Mouse (Mus musculus): Measurements from ENCODE around the gene Mylk. TPM values are rescaled to one million over a fixed set of nuclear protein-coding genes. Genes with fewer than 3 reads are reported as not detected.

Gene Mylk
- total and polyA plus RNA-seq, 2 experiments from 2014 or later: 3.7 to 20.1 TPM

DNA sequence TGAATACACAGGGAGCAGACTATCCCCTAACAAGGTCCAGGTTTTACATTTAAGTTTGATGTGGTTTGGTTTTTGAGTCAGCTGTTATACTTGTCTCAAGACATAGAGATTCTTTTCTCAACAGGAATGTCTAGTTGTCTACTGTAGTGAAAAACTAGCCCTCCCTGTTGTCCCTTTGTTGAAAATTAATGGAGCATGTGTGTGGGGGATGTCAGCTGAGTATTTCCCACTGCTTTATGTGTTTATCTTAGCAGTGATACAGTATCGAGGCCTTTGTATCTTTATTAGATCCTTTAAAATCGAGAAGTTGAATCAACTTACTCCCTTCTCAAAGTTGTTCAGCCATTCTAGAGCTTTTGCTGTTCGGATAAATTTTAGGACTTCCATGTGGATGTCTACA, 7.0 kb downstream of the Mylk start:
- Histone ChIP-seq H3K9ac (replicated peaks; ENCODE audit: low read length) (no peak overlapping the region), H3K9me3 (ENCODE audit: low read length) (no peaks in the 10 kb centered on the region), H3K4me1 (ENCODE audit: insufficient read depth, low read length) (0 out of 2 replicates have a peak, but pooled peaks cover 3% of the 10 kb centered on the region), H3K27ac (no peak overlapping the region), H3K27me3 (ENCODE audit: insufficient read depth, low read length) (peaks cover under 1% of the 10 kb centered on the region; the same call in 1 of the 2 replicates), H3K36me3 (ENCODE audit: insufficient read depth, low read length) (no peaks in the 10 kb centered on the region), H3K4me2 (ENCODE audit: low read depth, low read length) (no peak overlapping the region), H3K4me3 (ENCODE audit: low read length) (no peak overlapping the region)
- 47% methylated on average over 3 of the region's 3 CpGs for WGBS
- ATAC-seq (no peak), DNase-seq (ENCODE audit: low spot score) (no peak)
- TF ChIP-seq CTCF (IDR thresholded peaks at IDR 0.05; ENCODE audit: low read depth): no peak

DNA sequence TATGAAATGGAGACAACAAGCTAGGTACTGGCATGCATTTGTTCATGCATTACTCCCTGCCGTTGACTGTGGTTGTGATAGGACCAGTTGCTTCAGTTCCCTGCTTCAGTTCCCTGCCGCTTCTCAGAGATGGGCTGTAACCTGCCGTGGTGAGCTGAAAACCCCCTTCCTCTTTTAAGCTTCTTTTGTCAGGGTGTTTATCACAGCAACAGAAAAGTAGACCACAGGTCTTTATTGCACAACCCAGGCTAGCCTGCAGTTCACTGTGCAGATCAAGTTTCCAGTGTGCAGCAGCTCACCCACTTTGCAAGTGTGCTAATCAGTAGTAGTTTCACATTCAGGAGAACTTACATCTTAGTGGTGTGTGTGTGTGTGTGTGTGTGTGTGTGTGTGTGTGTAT, 8.0 kb downstream of the Mylk start:
- Histone ChIP-seq H3K4me3 (ENCODE audit: low read length) (no peak overlapping the region), H3K9ac (replicated peaks; ENCODE audit: low read length) (no peak overlapping the region), H3K27ac (no peak overlapping the region), H3K9me3 (ENCODE audit: low read length) (no peaks in the 10 kb centered on the region), H3K4me1 (ENCODE audit: insufficient read depth, low read length) (0 out of 2 replicates have a peak, but pooled peaks cover 3% of the 10 kb centered on the region), H3K27me3 (ENCODE audit: insufficient read depth, low read length) (no peaks in the 10 kb centered on the region), H3K4me2 (ENCODE audit: low read depth, low read length) (no peak overlapping the region), H3K36me3 (ENCODE audit: insufficient read depth, low read length) (no peaks in the 10 kb centered on the region)
- TF ChIP-seq CTCF (IDR thresholded peaks at IDR 0.05; ENCODE audit: low read depth): no peak
- ATAC-seq (no peak), DNase-seq (ENCODE audit: low spot score) (no peak)
- 92% methylated on average over 3 of the region's 3 CpGs for WGBS

DNA sequence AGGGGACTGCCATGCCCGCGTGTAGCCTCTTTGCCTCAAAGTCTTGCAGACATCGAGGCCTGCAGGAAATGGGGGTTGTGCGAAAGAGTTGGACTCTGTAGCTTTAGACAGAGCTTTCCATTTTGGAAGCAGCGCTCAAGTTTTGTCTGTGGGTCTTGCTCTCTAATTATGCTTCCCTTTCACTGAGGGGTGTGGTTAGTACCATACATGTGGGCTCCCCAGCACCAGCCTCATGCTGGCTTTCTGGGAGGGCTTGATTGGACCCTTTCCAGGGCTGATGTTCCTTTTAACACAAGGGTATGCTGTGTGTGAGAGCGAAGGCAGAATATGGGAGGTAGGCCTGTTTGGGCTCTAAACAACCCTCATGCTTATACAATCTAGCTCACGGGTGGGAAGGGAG, 12.0 kb downstream of the Mylk start:
- Histone ChIP-seq H3K36me3 (ENCODE audit: insufficient read depth, low read length) (no peaks in the 10 kb centered on the region), H3K4me3 (ENCODE audit: low read length) (no peak overlapping the region), H3K4me1 (ENCODE audit: insufficient read depth, low read length) (no peaks in the 10 kb centered on the region), H3K27me3 (ENCODE audit: insufficient read depth, low read length) (no peaks in the 10 kb centered on the region), H3K9me3 (ENCODE audit: low read length) (no peaks in the 10 kb centered on the region), H3K27ac (no peak overlapping the region), H3K4me2 (ENCODE audit: low read depth, low read length) (no peak overlapping the region), H3K9ac (replicated peaks; ENCODE audit: low read length) (no peak overlapping the region)
- TF ChIP-seq CTCF (IDR thresholded peaks at IDR 0.05; ENCODE audit: low read depth): no peak
- ATAC-seq (no peak), DNase-seq (ENCODE audit: low spot score) (no peak)
- WGBS: 73% methylated on average over 7 of the region's 7 CpGs

DNA sequence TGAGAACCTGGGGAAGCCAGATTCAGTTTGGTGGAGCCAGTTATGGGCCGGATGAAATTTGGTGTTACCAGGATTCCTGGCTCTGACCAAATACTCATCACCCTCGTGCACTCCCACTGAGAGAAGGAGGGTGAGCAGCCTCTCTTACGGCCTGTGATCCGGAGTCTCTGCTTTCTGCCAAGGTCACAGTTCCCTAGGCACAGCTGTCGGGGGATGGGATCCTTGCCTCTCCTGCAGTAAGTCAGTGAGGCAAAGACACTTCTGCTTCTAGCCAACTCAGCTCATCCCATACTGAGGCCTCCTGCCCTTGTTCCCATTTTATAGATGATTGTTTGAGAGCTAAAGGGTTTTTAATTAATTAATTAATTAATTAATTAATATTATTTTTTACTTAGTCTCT, 13.2 kb downstream of the Mylk start:
- no peak for TF ChIP-seq CTCF (IDR thresholded peaks at IDR 0.05; ENCODE audit: low read depth)
- Histone ChIP-seq H3K4me2 (ENCODE audit: low read depth, low read length) (no peak overlapping the region), H3K4me3 (ENCODE audit: low read length) (no peak overlapping the region), H3K36me3 (ENCODE audit: insufficient read depth, low read length) (no peaks in the 10 kb centered on the region), H3K9ac (replicated peaks; ENCODE audit: low read length) (no peak overlapping the region), H3K9me3 (ENCODE audit: low read length) (no peaks in the 10 kb centered on the region), H3K27ac (no peak overlapping the region), H3K4me1 (ENCODE audit: insufficient read depth, low read length) (no peaks in the 10 kb centered on the region), H3K27me3 (ENCODE audit: insufficient read depth, low read length) (no peaks in the 10 kb centered on the region)
- 68% methylated on average over 5 of the region's 5 CpGs for WGBS
- no peak for ATAC-seq
- no peak for DNase-seq (ENCODE audit: low spot score)

DNA sequence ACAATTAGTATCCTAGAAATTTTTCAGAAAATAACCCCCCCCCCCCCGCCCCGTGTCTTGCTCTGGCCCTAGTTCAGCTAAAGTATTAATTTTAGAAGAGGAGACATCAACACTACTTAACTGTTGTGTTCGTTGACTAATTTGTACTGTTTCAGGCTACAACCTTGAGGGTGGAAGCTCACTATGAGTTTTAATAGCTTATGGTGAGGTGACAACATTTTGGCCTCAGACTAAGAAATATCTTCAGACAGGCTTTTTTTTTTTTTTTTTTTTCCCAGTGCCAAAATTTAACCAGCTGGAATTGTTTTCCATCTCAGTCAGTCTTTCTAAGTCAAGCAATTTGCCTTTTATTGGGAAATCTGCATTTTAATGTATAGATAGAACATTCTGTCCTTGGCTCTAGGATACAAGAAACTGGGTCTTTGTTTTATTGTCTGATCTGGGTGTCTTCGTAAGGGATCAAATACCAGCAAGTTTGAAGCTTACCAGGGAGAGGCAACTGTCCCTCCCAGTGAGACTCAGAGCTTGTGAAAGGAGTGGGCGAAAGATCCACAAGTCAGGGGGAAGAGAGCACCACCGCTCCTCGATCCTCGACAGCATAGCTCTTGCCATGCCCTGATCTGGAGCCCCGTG, 19.1 kb downstream of the Mylk start:
- no peaks in the 10 kb centered on the region for H3K27me3 ChIP-seq (ENCODE audit: insufficient read depth, low read length)
- 82% methylated on average over 9 of the region's 9 CpGs for WGBS
- H3K36me3 ChIP-seq (ENCODE audit: insufficient read depth, low read length): no peaks in the 10 kb centered on the region
- no peak for DNase-seq (ENCODE audit: low spot score)
- TF ChIP-seq CTCF (IDR thresholded peaks at IDR 0.05; ENCODE audit: low read depth): no peak
- no peak overlapping the region for H3K4me3 ChIP-seq (ENCODE audit: low read length)
- no peak overlapping the region for H3K9ac ChIP-seq (replicated peaks; ENCODE audit: low read length)
- no peaks in the 10 kb centered on the region for H3K9me3 ChIP-seq (ENCODE audit: low read length)
- H3K27ac ChIP-seq: no peak overlapping the region
- H3K4me1 ChIP-seq (ENCODE audit: insufficient read depth, low read length): no peaks in the 10 kb centered on the region
- H3K4me2 ChIP-seq (ENCODE audit: low read depth, low read length): no peak overlapping the region
- no peak for ATAC-seq

DNA sequence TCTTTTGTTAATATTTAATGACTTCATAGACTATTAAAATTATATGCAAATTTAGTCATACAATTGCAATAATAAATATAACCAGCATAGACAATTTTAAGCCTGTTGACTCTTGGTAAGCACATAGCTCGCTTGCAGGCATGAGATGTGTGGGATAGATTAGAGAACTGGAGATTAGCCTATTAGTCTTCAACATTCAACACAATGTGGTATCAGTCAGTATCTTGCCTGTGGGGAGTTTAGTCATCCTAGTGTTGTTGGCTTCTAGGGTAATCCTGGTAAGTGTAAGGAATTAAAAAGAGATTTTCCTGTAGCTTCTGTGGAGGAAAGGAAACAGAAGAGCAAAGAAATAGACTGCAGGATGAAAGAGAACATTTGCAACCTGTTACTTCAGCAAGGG, 20.7 kb downstream of the Mylk start:
- 86% methylated on average over 1 of the region's 1 CpGs for WGBS
- no peak for DNase-seq (ENCODE audit: low spot score)
- no peaks in the 10 kb centered on the region for H3K27me3 ChIP-seq (ENCODE audit: insufficient read depth, low read length)

DNA sequence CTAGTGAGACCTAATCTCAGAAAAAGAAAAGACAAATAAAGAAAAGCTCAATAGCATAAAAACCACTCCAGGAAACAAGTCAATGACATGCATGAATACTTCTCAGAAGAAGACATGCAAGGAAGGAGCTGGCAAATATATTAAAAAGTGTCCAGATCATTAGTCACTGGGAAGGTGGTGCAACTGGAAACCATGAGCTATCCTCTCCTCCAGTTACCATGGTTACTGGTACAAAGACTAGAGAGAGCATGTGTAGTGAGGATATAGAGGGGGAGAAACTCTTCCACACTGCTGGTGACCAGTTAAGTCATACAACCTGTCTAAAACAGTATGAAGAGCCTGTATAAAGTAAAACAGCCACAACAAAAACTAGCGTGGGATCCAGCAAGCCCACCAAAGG, 21.2 kb downstream of the Mylk start:
- Histone ChIP-seq H3K4me2 (ENCODE audit: low read depth, low read length) (no peak overlapping the region), H3K4me3 (ENCODE audit: low read length) (no peak overlapping the region), H3K9me3 (ENCODE audit: low read length) (no peaks in the 10 kb centered on the region), H3K9ac (replicated peaks; ENCODE audit: low read length) (no peak overlapping the region), H3K27ac (no peak overlapping the region), H3K36me3 (ENCODE audit: insufficient read depth, low read length) (no peaks in the 10 kb centered on the region), H3K27me3 (ENCODE audit: insufficient read depth, low read length) (no peaks in the 10 kb centered on the region), H3K4me1 (ENCODE audit: insufficient read depth, low read length) (no peaks in the 10 kb centered on the region)
- DNase-seq (ENCODE audit: low spot score) (no peak), ATAC-seq (no peak)
- 83% methylated on average over 1 of the region's 1 CpGs for WGBS
- no peak for TF ChIP-seq CTCF (IDR thresholded peaks at IDR 0.05; ENCODE audit: low read depth)

More for the DNA sequence above, 20.7 kb downstream of the Mylk start:
- Histone ChIP-seq H3K36me3 (ENCODE audit: insufficient read depth, low read length) (no peaks in the 10 kb centered on the region), H3K9me3 (ENCODE audit: low read length) (no peaks in the 10 kb centered on the region), H3K4me1 (ENCODE audit: insufficient read depth, low read length) (no peaks in the 10 kb centered on the region), H3K4me2 (ENCODE audit: low read depth, low read length) (no peak overlapping the region), H3K9ac (replicated peaks; ENCODE audit: low read length) (no peak overlapping the region), H3K4me3 (ENCODE audit: low read length) (no peak overlapping the region), H3K27ac (no peak overlapping the region)
- no peak for ATAC-seq
- TF ChIP-seq CTCF (IDR thresholded peaks at IDR 0.05; ENCODE audit: low read depth): no peak
